Mouse (Mus musculus): ENCODE data around the gene Gpr61. TPM values are rescaled to one million over a fixed set of nuclear protein-coding genes. Genes with fewer than 3 reads are reported as not detected.

The Gpr61 gene
- total RNA-seq, 1 experiment: 0.09 TPM

- Histone ChIP-seq H3K27ac (ENCODE audit: insufficient read depth, low read depth, low read length, poor library complexity, severe bottlenecking) (no peak overlapping the region), H3K9ac (ENCODE audit: insufficient read depth, low read depth, low read length, poor library complexity, severe bottlenecking) (no peak overlapping the region), H3K36me3 (ENCODE audit: control insufficient read depth, insufficient read depth, low read length, poor library complexity, severe bottlenecking) (no peaks in the 10 kb centered on the region; the same call in 1 of the 2 replicates), H3K4me3 (ENCODE audit: insufficient read depth in 1 of 2, low read depth in 1 of 2, low read length in 2 of 2, poor library complexity in 1 of 2, severe bottlenecking in 1 of 2) (no peak overlapping the region), H3K4me1 (ENCODE audit: control insufficient read depth in 2 of 2, insufficient read depth in 2 of 2, low read length in 2 of 2, poor library complexity in 1 of 2) (no peaks in the 10 kb centered on the region), H3K9me3 (ENCODE audit: control insufficient read depth, insufficient read depth, low read depth, low read length) (no peaks in the 10 kb centered on the region)
- in situ Hi-C loops (cut with MboI; ENCODE audit: low sequenced_read_pairs in 2 of 2, unreplicated experiment in 2 of 2): no loop called here
- no peak for TF ChIP-seq ZC3H11A (IDR thresholded peaks at IDR 0.05; ENCODE audit: borderline replicate concordance, low read depth, low read length)
- TF ChIP-seq CHD2 (IDR thresholded peaks at IDR 0.05; ENCODE audit: low read depth, low read length): no peak
- TF ChIP-seq HCFC1 (IDR thresholded peaks at IDR 0.05; ENCODE audit: borderline replicate concordance, insufficient read depth, low read length): no peak
- TF ChIP-seq ZNF384 (IDR thresholded peaks at IDR 0.05; ENCODE audit: low read depth, low read length): no peak
- no peak for TF ChIP-seq MAFK (IDR thresholded peaks at IDR 0.05; ENCODE audit: insufficient read depth, low read depth, low read length)
- no peak for DNase-seq (ENCODE audit: low read depth, low spot score)
Measured at GRCm38 (mm10) chr3:108102075-108102474, 52.6 kb downstream of the Gpr61 start.

GRCm38 (mm10) chr3:108101594-108101993 is 53.1 kb downstream of the Gpr61 start:
- no peak for TF ChIP-seq ZC3H11A (IDR thresholded peaks at IDR 0.05; ENCODE audit: borderline replicate concordance, low read depth, low read length)
- TF ChIP-seq HCFC1 (IDR thresholded peaks at IDR 0.05; ENCODE audit: borderline replicate concordance, insufficient read depth, low read length): no peak
- TF ChIP-seq ZNF384 (IDR thresholded peaks at IDR 0.05; ENCODE audit: low read depth, low read length): no peak
- no peak for TF ChIP-seq MAFK (IDR thresholded peaks at IDR 0.05; ENCODE audit: insufficient read depth, low read depth, low read length)
- TF ChIP-seq CHD2 (IDR thresholded peaks at IDR 0.05; ENCODE audit: low read depth, low read length): no peak
- Histone ChIP-seq H3K36me3 (ENCODE audit: control insufficient read depth, insufficient read depth, low read length, poor library complexity, severe bottlenecking) (no peaks in the 10 kb centered on the region), H3K9ac (ENCODE audit: insufficient read depth, low read depth, low read length, poor library complexity, severe bottlenecking) (no peak overlapping the region), H3K9me3 (ENCODE audit: control insufficient read depth, insufficient read depth, low read depth, low read length) (no peaks in the 10 kb centered on the region), H3K4me3 (ENCODE audit: insufficient read depth in 1 of 2, low read depth in 1 of 2, low read length in 2 of 2, poor library complexity in 1 of 2, severe bottlenecking in 1 of 2) (no peak overlapping the region), H3K27ac (ENCODE audit: insufficient read depth, low read depth, low read length, poor library complexity, severe bottlenecking) (no peak overlapping the region), H3K4me1 (ENCODE audit: control insufficient read depth in 2 of 2, insufficient read depth in 2 of 2, low read length in 2 of 2, poor library complexity in 1 of 2) (no peaks in the 10 kb centered on the region; a peak in 1 of 4 replicates)
- no peak for DNase-seq (ENCODE audit: low read depth, low spot score)
- in situ Hi-C loops (cut with MboI; ENCODE audit: low sequenced_read_pairs in 2 of 2, unreplicated experiment in 2 of 2): no loop called here

Other genes starting within 250 kb of the Gpr61 start
- 1.2 and 1.6 TPM in 2 replicates for gene Gstm7, start 223.1 kb downstream of the Gpr61 start, total RNA-seq (2012; rRNA removed)
- 0.98 and 1.3 TPM in 2 replicates for gene Gstm6, start 211.1 kb downstream of the Gpr61 start, total RNA-seq (2012; rRNA removed)
- gene Gstm3, start 185.6 kb downstream of the Gpr61 start, total RNA-seq (2012; rRNA removed): 0.74 TPM in 1 of 2 replicates, not detected in the other
- gene Gstm2, start 168.4 kb downstream of the Gpr61 start, total RNA-seq (2012; rRNA removed): 9.1 and 11.6 TPM in 2 replicates
- 7.1 and 7.9 TPM in 2 replicates for gene Gstm1, start 136.9 kb downstream of the Gpr61 start, total RNA-seq (2012; rRNA removed)
- 4.1 and 4.3 TPM in 2 replicates for gene Gstm4, start 110.0 kb downstream of the Gpr61 start, total RNA-seq (2012; rRNA removed)
- 58.1 and 75.8 TPM in 2 replicates for gene Ampd2, start 68.2 kb downstream of the Gpr61 start, total RNA-seq (2012; rRNA removed)
- gene Gnat2, start 62.1 kb downstream of the Gpr61 start, total RNA-seq (2012; rRNA removed): 9.2 and 9.9 TPM in 2 replicates
- 55.4 and 84.3 TPM in 2 replicates for gene Gnai3, start 8.7 kb downstream of the Gpr61 start, total RNA-seq (2012; rRNA removed)
- gene Amigo1, start 31.5 kb upstream of the Gpr61 start, total RNA-seq (2012; rRNA removed): 2.1 and 5.5 TPM in 2 replicates
- 2.2 and 3.9 TPM in 2 replicates for gene Cyb561d1, start 46.3 kb upstream of the Gpr61 start, total RNA-seq (2012; rRNA removed)
- 9.1 and 9.5 TPM in 2 replicates for gene Atxn7l2, start 56.1 kb upstream of the Gpr61 start, total RNA-seq (2012; rRNA removed)
- 0.62 and 1.6 TPM in 2 replicates for gene Sypl2, start 71.8 kb upstream of the Gpr61 start, total RNA-seq (2012; rRNA removed)
- 172 and 248 TPM in 2 replicates for gene Psma5, start 102.0 kb upstream of the Gpr61 start, total RNA-seq (2012; rRNA removed)
- 21.2 and 30.5 TPM in 2 replicates for gene Sort1, start 129.2 kb upstream of the Gpr61 start, total RNA-seq (2012; rRNA removed)
- not detected in 2 replicates for gene Mybphl, start 210.0 kb upstream of the Gpr61 start, total RNA-seq (2012; rRNA removed)
- 172 and 284 TPM in 2 replicates for gene Psrc1, start 229.0 kb upstream of the Gpr61 start, total RNA-seq (2012; rRNA removed)

Data from ES-E14 (cell line).